Mouse (Mus musculus) left cerebral cortex, postnatal 36 days (tissue): ENCODE measurements around the gene Otop3. TPM values are rescaled to one million over a fixed set of nuclear protein-coding genes. Genes with fewer than 3 reads are reported as not detected.

Experiments
- DNase-seq, 2 experiments: peaks; one replicate each; pipeline ENCODE4 v3.0.0; 2021 to 2022; ENCODE audit warnings: low spot score in 2 of 2, mixed read lengths in 1 of 2
- intact Hi-C: fragments of 180-260 bp; cut with DNase I; formaldehyde crosslinking; loops from one replicate; pipeline ENCODE4 v1.15.1; 2025
- total RNA-seq, 2 experiments: library from RNA; stranded (reverse); gene quantifications; 2 replicates each; pipeline ENCODE4 v1.2.3; 2021

The Otop3 gene
- under 1 TPM in 1 of 2 experiments, not detected in 1; 0.12 TPM for total RNA-seq

DNA sequence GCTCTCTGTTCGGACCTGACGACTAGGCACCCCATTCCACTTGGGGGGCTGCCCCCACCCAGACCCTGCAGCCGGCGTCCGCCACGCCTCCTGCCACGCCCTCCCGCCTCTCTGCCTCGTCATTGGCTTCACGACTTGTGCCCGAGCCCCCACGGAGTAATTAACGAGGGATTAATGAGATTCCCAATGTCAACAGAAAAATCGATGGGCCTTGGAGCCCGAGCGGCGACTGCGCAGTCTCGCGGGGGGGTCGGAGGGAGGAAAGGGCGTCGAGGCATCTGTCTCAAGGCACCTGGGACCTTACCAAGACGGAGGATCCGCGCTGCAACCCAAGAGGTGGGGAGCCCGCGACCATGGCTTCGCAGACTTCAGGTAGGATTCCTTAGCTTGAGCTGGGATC, at the start of gene Otop3:
Gene Otop3, plus strand, starts transcription at position 201 of the 400 bp plus-strand sequence.
- intact Hi-C loops: no loop called here
- no peak for DNase-seq

DNA sequence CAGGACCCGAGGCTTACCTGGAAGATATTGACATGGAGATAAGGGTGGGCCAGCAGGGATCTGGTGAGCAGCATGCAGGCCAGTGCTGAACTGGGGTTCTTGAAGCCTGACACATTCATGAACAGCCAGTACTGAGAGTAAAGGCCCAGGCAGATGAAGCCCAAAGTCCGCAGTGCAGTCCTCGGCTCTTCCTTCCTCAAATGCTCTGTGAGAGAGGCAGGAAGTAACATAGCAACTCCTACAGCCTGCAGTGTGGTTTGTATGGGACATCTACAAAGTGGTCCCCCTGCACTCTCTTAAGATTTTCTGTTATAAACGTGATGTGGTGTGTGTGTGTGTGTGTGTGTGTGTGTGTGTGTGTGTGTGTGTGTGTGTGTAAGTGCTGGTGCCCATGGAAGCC, 49.2 kb upstream of the Otop3 start:
- intact Hi-C loops: no loop called here
- DNase-seq: no peak

DNA sequence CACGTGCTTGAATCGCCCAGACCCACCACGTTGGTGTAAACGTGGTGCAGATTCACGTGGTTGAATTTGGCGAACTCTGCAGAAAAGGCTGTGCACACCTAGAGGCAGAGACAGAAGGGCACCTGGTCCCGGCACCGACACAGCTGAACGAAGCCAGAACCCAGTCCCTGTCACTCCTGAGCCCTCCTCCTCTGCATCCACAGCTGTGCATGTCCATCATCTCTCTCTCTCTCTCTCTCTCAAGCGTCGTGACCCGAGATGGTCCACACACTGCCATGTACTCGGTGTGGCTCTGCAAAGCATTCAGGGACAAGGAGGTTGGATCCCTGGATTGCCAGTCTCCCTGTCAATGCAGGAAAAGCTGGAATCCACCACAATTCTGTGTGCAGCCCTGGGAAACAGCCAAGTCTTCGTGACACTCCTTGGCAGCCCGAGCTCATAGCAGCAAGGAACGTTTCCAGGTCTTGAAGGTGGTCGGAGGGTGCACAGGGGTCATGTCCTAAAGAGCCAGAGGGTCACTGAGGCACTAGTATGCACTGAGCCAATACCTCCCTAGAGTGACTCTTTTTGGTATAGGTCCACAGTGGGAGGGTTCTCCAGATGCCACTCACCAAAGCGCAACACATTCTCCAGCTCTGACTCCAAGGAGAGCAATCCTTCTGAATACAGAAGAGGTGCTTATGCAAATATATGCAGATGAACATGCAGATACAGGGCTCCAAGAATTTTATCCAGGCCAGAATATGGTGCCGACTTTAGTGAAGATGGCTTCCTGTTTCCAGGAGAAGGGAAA, 48.1 kb upstream of the Otop3 start:
- intact Hi-C loops: no loop called here
- DNase-seq: peak in 1 of 2 experiments; percentile 28

DNA sequence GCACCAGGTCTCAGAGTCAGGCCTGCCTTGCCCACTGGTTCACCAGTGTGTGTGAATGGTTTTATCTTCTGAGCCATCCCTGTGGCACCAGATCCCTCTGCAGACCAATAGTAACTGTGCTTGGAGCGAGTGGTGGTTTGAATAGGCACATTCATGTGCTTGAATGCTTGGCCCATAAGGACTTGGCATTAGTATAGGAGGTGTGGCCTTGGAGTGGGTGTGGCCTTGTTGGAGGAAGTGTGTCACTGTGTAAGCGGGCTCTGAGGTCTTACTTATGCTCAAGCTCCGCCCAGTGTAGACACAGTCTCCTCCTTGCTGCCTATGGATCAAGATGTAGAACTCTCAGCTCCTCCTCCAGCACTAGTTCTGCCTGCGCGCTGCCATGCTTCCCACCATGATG, 47.1 kb upstream of the Otop3 start:
- DNase-seq: no peak

DNA sequence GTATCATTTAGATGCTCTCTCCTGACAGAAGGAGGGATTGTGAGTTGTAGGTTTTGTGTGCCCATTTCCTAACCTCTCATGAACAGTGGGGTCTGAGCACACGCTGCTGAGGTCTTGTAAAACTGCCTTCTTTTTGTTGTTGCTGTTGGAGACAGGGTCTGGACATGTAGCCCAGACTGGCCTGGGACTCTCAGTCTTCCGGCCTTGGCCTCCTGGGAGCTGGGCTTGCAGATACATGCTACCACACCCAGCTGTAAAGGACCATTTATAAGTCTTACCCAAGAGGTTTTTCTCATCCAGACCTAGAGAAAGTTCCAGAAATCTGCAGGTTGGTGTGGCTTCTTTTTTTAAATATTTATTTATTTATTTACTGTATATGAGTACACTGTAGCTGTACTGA, 46.2 kb upstream of the Otop3 start:
- intact Hi-C loops: no loop called here
- DNase-seq: no peak

More for the DNA sequence above, 47.1 kb upstream of the Otop3 start:
- intact Hi-C loops: no loop called here

DNA sequence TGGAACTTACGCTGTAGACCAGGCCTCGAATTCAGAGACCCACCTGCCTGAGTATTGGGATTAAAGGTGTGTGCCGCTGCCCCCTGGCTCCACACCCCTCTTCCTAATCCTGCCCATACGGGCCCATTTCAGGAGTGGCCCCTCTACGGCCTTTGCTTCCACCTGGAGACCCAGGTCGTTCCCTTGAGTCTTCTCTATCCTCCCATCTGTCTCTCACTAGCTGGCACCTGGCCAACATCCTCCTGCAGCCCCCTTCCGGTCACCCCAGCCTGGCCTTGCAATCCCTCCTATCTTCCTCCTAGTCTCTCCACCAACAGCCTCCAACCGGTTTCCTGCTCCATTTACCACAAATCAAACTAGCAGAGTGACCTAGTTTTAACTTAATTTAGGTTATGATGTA, 44.6 kb upstream of the Otop3 start:
- no peak for DNase-seq
- intact Hi-C loops: no loop called here

DNA sequence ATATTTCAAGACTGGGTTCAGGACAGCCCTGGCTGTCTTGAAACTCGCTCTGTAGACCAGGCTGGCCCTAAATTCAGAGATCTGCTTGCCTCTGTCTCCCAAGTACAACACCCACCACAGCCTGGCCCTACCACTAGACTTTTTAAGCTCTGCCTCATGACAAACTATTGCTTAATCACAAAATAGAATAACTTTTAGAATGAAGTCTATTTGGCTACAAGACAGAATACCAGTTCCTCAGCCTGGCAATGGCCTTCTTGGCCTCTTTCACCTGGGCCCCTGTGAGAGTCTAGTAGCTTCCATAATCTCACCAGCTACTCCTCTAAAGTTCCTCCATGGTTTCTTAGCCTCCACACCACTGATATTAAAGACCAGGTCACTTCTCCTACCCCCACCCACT, 44.2 kb upstream of the Otop3 start:
- intact Hi-C loops: no loop called here
- no peak for DNase-seq

DNA sequence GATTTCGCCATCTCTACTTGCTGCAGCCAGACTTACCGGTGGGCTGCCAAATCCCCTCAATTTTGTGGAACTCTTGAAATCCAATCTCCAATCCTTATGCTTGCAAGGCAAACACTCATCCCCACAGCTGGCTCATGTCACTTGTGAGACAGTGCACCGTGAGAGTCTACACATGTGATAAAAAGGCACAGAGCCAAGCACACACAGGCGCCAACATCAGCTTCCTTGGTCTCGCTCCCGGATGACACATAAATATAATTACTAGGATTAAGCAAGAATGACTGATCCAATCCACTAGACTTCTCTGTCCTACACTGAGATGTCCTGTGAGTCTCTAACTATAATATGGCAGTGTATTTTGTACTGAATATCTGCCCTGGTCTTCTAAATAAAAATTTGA, 43.6 kb upstream of the Otop3 start:
- intact Hi-C loops: no loop called here
- no peak for DNase-seq

DNA sequence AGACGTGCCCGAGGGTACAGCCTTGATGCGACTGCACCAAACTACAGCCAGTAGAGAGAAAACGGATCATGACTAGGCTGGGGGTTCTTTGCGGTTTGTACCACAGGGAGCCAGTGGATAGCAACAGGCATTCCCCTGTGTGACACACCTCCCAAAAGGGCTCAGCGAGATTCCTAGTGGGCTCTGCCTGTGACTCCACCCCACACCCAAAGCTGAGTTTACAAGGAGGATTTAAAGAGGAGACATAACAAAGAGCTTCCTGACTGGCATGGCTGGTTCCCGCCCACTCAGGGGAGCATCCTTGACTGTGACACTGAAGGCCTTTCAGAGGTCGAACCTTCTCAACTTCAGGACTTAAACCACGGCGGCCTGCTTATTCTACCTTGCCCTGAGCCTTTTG, 43.0 kb upstream of the Otop3 start:
- intact Hi-C loops: no loop called here

DNA sequence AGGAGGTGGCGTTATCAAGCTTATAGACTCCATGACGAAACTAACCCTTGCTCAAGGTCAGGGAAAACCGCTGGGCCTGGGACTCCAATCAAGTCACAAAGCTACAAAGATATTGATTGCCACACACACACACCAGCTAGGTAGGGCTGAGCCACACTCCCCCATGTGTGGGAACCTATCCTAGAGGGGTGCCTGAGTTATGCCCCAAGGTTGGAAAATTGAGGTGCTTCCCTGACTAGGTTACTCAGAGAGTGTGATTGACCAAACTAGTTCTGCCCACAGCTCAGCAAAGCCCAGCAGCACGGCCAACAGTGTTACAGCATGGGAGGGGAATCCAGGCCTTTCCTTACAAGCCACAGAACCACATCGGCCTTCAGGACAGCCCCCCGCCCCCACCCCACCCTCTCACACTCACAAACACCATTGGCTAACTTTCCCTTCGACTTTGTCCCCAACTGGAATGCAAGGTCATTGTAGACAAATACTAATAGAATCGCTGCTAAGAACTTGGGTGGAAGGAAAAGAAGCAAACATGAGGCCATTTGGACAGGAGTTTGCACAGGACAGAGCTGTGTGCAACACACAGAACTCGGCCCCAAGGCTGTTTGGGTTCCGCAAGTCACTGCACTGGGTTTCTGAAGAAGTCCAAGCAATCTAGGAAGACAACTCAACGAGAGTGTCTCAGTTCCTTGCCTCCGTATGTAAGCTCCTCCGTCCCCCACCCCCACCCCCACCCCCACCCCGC, 41.7 kb upstream of the Otop3 start:
- intact Hi-C loops: no loop called here

More for the DNA sequence above, 43.0 kb upstream of the Otop3 start:
- no peak for DNase-seq

DNA sequence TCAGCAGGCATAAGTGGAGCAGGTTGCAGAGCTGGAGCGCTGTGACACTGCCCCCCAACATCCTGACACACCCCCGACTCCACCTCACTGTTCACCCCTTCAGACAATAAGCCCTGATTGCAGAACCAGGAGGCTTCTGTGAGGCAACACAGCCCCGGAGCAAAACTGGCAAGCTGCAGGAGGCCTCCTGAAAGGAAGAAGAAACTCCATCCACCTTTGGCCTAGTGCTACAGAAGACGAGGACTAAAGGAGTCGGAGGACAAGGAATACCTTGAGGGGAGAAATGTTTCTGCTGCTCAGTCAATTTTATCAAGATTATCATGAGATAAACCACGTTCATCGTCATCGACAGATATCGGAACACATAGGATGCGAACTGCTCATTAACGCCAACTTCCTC, 38.6 kb upstream of the Otop3 start:
- no peak for DNase-seq
- intact Hi-C loops: no loop called here

More for the DNA sequence above, 41.7 kb upstream of the Otop3 start:
- no peak for DNase-seq

DNA sequence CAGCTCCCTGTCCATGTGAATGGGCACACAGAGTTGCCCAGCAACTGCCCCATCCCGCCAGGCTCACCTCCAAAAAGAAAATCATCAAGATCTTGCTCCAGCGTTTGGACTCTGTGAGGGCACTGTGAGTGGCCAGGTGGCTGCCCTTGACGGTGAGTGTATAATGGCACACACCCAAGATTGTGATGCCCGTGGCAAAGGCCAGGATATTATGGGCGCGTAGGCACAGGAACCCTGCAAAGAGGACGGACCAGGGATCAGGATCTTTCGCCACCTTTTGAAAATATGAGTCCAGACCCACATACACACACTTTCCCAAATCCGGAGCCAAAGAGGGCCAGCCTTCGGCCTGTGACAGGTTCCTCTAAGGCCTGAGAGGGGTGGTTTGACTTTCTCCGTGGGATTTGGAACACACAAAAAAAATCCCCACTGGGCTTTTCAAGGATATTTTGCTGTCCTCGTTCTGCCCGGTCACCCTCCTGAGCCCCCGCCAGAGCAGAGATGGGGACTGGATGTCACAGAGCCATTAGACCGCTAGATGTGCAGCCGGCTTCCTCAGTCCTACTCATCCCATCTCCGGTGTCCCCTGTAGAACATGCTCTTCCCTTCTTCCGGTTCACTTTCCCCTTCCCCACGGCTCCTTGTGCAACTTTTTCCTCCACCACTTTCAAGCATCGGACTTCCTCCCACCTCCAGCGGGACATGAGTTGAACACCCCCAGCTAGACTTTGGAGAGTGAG, 37.9 kb upstream of the Otop3 start:
- DNase-seq: no peak
- intact Hi-C loops: no loop called here

DNA sequence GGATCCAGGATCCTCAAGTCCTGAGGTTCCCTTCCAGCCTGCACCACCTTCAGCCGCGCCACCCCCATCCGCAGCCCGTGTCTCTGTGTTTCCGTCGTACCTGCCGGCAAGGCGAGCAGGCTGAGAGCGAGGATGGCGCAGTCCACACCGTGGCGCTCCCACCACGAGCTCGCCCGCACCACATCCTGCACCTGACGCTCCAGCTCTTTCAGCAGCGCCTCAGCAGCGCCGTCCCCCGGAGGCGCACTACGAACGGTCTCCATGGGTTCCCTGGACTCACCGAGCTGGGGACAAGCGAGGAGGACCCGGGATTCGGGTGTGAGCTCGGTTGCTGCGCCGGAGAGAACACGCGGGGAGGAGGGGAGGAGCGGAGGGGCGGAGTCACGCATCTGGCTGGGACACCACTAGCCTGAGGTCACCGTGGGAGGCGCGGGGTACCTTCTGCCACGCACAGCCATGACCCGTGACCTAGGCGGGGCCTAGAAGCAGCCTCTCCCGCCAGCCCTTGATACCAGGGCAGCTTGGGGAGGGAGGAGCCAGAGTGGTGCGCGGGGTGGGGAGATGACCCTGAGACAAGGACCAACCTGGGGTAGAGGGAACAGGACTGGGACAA, 37.2 kb upstream of the Otop3 start, which contains the start of gene Fads6:
Gene Fads6, minus strand, starts transcription at position 450 of the 613 bp plus-strand sequence.
- peak; percentile 70 to 75 for DNase-seq
- intact Hi-C loops: no loop called here

DNA sequence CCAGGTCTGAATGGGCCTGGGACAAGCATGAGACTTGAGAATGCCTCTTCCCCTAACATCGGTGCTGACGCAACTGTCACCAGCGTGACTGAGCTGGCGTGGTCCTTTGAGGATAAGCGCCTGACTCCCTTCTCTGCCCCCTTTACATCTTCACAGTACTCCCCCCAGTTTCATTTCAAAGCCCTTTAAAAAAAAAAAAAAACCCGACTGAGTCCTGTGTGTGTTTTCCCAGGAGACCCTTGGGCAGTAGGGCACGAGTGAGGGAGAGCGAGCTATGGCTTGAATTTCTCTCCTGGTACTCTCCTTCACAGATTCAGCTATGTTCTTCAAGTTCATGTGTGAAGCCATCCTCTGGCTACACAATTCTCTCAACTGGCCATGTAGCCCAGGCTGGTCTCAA, 36.4 kb upstream of the Otop3 start:
- DNase-seq: no peak
- intact Hi-C loops: no loop called here

DNA sequence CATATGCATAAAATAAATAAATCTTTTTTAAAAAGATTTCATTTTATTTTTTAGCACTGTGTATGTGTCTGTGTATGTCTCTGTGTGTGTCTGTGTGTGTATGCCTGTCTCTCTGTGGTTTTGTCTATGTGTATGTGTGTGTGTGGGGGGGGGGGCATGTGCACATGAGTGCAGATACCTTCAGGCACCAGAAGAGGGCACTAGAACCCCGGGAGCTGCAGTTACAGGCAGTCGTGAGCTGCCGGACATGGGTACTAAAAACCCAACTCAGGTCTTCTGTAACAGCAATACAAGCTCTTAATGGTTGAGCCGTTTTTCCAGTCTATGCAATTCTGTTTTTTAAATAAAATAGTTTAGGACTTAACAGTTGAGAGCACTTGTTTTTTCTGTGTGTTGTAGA, 33.8 kb upstream of the Otop3 start:
- intact Hi-C loops: no loop called here
- no peak for DNase-seq

DNA sequence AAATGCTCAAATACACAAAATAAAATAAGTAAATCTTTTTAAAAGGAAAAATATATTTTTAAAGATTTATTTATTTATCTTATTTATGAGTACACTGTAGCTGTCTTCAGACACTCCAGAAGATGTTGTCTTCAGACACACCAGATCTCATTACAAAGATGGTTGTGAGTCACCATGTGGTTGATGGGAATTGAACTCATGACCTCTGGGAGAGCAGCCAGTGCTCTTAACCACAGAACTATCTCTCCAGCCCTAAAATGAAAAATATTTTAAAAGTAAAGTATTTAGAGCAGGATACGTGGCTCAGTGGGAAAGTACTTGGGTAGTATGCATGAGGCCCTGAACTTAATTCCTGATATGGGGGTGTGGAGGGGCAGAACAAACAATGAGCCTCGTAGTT, 33.2 kb upstream of the Otop3 start:
- DNase-seq: no peak

DNA sequence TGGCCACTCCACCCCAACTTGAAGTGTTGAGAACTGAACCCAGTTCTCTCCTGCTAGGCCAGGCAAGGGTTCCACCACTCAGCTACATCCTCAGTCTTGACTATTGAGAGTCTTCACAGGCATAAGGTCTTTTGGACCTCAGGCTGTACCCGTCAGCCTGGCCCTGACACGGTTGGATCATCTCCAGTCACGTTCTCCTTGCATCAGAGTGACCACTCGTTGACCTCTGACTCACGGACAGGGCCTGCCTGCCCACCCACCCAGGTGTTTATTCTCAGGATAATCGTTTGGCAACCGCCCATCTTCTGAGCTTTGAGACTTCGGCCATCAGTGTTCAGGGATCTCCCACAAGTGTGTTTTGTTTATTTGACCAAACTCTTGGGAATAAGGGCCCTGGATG, 31.4 kb upstream of the Otop3 start:
- no peak for DNase-seq
- intact Hi-C loops: no loop called here

More for the DNA sequence above, 33.2 kb upstream of the Otop3 start:
- intact Hi-C loops: no loop called here

DNA sequence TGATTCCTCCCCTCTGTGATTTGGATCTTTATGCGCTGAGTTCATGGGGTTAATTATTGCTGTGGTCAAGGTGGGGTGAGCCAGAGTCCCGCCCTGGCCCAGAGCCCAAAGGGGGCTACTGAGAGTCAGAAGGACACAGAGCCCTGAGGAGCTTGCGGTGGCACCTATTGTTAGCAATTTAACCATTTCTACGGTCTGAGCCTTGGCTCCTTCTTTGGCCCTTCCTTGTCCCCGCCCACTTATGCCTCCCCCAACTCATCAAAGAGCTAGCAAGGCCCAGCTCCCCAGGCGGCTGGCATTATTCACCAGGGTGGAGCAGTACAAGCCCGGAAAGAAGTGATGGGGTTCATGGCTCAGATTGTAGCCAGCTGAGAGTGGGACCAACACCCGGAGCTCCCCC, 27.7 kb upstream of the Otop3 start, which contains the start of gene Otop2:
Gene Otop2, plus strand, starts transcription at position 301 of the 400 bp plus-strand sequence.
- intact Hi-C loops: no loop called here
- no peak for DNase-seq

DNA sequence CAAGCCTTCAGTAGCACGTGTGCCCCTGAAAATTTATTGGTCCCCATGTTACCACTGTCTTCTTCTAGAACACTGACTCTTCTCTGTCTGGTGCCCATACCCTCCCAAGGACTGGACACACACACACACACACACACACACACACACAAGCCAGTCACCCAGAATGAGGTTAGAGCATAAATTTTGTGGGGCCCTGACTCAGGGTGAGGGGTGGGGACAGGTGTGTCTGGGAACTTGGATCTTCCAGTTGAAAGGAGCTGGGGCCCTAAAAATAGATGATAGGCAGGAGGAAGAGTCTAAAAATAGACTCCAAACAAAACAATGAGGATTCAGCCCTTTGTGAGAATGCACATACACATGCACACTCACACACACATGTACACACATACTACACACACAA, 25.8 kb upstream of the Otop3 start:
- intact Hi-C loops: no loop called here
- DNase-seq: no peak

DNA sequence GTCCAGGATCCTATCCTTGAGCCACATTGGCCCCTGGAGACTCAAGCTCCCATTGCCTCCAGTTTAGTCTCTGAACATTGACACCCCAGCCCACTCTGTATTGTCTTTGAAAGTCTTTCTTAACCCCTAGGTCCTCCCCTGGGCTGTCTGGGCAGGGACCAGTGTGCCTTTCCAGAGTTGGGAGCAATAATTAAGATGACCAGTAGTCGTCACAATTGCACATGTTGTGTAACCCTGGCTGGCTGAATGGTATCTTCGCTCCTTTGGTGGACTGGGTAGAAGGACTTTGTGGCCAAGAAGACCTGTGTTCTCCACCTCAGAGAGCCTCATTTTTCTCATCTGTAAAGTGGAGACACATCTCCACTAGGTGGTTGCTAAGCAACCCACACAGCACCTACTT, 20.3 kb upstream of the Otop3 start:
- no peak for DNase-seq
- intact Hi-C loops: no loop called here
